Mouse (Mus musculus): Measurements from ENCODE around the gene Col23a1.

Col23a1 gene

GRCm38 (mm10) chr11:51426155-51426554 is 136.4 kb downstream of the Col23a1 start:
- in situ Hi-C loops (cut with MboI; ENCODE audit: unreplicated experiment in 2 of 2) = no loop called here

- in situ Hi-C loops (cut with MboI; ENCODE audit: unreplicated experiment in 2 of 2) = no loop called here
Measured at GRCm38 (mm10) chr11:51429428-51430179, 139.9 kb downstream of the Col23a1 start.

- in situ Hi-C loops (cut with MboI; ENCODE audit: unreplicated experiment in 2 of 2) = no loop called here
Measured at GRCm38 (mm10) chr11:51430180-51430578, 140.5 kb downstream of the Col23a1 start.

GRCm38 (mm10) chr11:51431287-51431686 is 141.6 kb downstream of the Col23a1 start:
- in situ Hi-C loops (cut with MboI; ENCODE audit: unreplicated experiment in 2 of 2) = no loop called here

- in situ Hi-C loops (cut with MboI; ENCODE audit: unreplicated experiment in 2 of 2) = no loop called here
Measured at GRCm38 (mm10) chr11:51431968-51432367, 142.2 kb downstream of the Col23a1 start.

GRCm38 (mm10) chr11:51442006-51442405 is 152.3 kb downstream of the Col23a1 start:
- in situ Hi-C loops (cut with MboI; ENCODE audit: unreplicated experiment in 2 of 2) = no loop called here

GRCm38 (mm10) chr11:51442599-51442998 is 152.9 kb downstream of the Col23a1 start:
- in situ Hi-C loops (cut with MboI; ENCODE audit: unreplicated experiment in 2 of 2) = no loop called here

- in situ Hi-C loops (cut with MboI; ENCODE audit: unreplicated experiment in 2 of 2) = no loop called here
Measured at GRCm38 (mm10) chr11:51443818-51444217, 154.1 kb downstream of the Col23a1 start.

GRCm38 (mm10) chr11:51444649-51445048 is 154.9 kb downstream of the Col23a1 start:
- in situ Hi-C loops (cut with MboI; ENCODE audit: unreplicated experiment in 2 of 2) = no loop called here

GRCm38 (mm10) chr11:51446711-51447425 is 157.1 kb downstream of the Col23a1 start:
- in situ Hi-C loops (cut with MboI; ENCODE audit: unreplicated experiment in 2 of 2) = no loop called here

GRCm38 (mm10) chr11:51448256-51448655 is 158.5 kb downstream of the Col23a1 start:
- in situ Hi-C loops (cut with MboI; ENCODE audit: unreplicated experiment in 2 of 2) = no loop called here

GRCm38 (mm10) chr11:51448680-51449079 is 159.0 kb downstream of the Col23a1 start:
- in situ Hi-C loops (cut with MboI; ENCODE audit: unreplicated experiment in 2 of 2) = no loop called here

GRCm38 (mm10) chr11:51449881-51450280 is 160.2 kb downstream of the Col23a1 start:
- in situ Hi-C loops (cut with MboI; ENCODE audit: unreplicated experiment in 2 of 2) = no loop called here

- in situ Hi-C loops (cut with MboI; ENCODE audit: unreplicated experiment in 2 of 2) = no loop called here
Measured at GRCm38 (mm10) chr11:51451281-51451680, 161.6 kb downstream of the Col23a1 start.

GRCm38 (mm10) chr11:51451925-51452324 is 162.2 kb downstream of the Col23a1 start:
- in situ Hi-C loops (cut with MboI; ENCODE audit: unreplicated experiment in 2 of 2) = no loop called here

- in situ Hi-C loops (cut with MboI; ENCODE audit: unreplicated experiment in 2 of 2) = no loop called here
Measured at GRCm38 (mm10) chr11:51453742-51454141, 164.0 kb downstream of the Col23a1 start.

- in situ Hi-C loops (cut with MboI; ENCODE audit: unreplicated experiment in 2 of 2) = no loop called here
Measured at GRCm38 (mm10) chr11:51455501-51455900, 165.8 kb downstream of the Col23a1 start.

- in situ Hi-C loops (cut with MboI; ENCODE audit: unreplicated experiment in 2 of 2) = no loop called here
Measured at GRCm38 (mm10) chr11:51457624-51458023, 167.9 kb downstream of the Col23a1 start.

GRCm38 (mm10) chr11:51458649-51459048 is 168.9 kb downstream of the Col23a1 start:
- in situ Hi-C loops (cut with MboI; ENCODE audit: unreplicated experiment in 2 of 2) = no loop called here

- in situ Hi-C loops (cut with MboI; ENCODE audit: unreplicated experiment in 2 of 2) = no loop called here
Measured at GRCm38 (mm10) chr11:51459569-51460043, 169.9 kb downstream of the Col23a1 start.

GRCm38 (mm10) chr11:51468737-51469136 is 179.0 kb downstream of the Col23a1 start:
- in situ Hi-C loops (cut with MboI; ENCODE audit: unreplicated experiment in 2 of 2) = no loop called here

- in situ Hi-C loops (cut with MboI; ENCODE audit: unreplicated experiment in 2 of 2) = no loop called here
Measured at GRCm38 (mm10) chr11:51469341-51469831, 179.7 kb downstream of the Col23a1 start.

All from v-Abl transformed pro-B cells (cell line).